Mouse (Mus musculus) cortical plate, adult 2 months (tissue): Measurements from ENCODE around the gene Sh3yl1.

Source experiments
- CTCF ChIP-seq: fragments of 200-500 bp; IDR thresholded peaks from 2 replicates; pipeline ENCODE4 v1.5.1; 2011; ENCODE audit warnings: mild to moderate bottlenecking, control low read depth, low read length; ENCODE audit not compliant: insufficient read depth; ENCODE audit errors: extremely low read depth
- POLR2A ChIP-seq: fragments of 200-500 bp; IDR thresholded peaks from 2 replicates; pipeline ENCODE4 v1.6.1; 2011; ENCODE audit warnings: mild to moderate bottlenecking, low read length, control low read depth; ENCODE audit not compliant: insufficient read depth; ENCODE audit errors: extremely low read depth

GRCm38 (mm10) chr12:30884622-30885230 lies 26.7 kb upstream of the Sh3yl1 start:
- TF ChIP-seq POLR2A (no peak), CTCF (no peak)
